Mouse (Mus musculus) CH12.LX (cell line): ENCODE measurements around the gene Ggct. TPM values are rescaled to one million over a fixed set of nuclear protein-coding genes. Genes with fewer than 3 reads are reported as not detected.

Experiments
- DNase-seq: peaks from one replicate; pipeline ENCODE4 v3.0.0-alpha.2; 2013; ENCODE audit errors: extremely low read depth
- H3K27ac ChIP-seq: 2 replicates; pipeline ENCODE4 v1.5.1; 2012; ENCODE audit warnings: low read depth, mild to moderate bottlenecking, control low read depth, moderate library complexity; ENCODE audit not compliant: insufficient read depth
- H3K27me3 ChIP-seq: replicated peaks from 2 replicates; pipeline ENCODE3; 2012; ENCODE audit warnings: inconsistent platforms
- H3K36me3 ChIP-seq, 2 experiments: replicated peaks in 1 of 2; 2 replicates each; pipeline versions ENCODE3 to v1.6.1; 2012; ENCODE audit warnings: inconsistent platforms in 1 of 2, low read length in 1 of 2, mild to moderate bottlenecking in 1 of 2, mixed read lengths in 1 of 2, moderate library complexity in 1 of 2; ENCODE audit not compliant: control insufficient read depth in 1 of 2, insufficient read depth in 1 of 2
- H3K4me1 ChIP-seq, 2 experiments: 2 replicates each; pipeline ENCODE4 v1.6.1; 2012; ENCODE audit warnings: inconsistent platforms in 1 of 2, moderate library complexity in 1 of 2; ENCODE audit not compliant: insufficient read depth in 2 of 2, control insufficient read depth in 1 of 2
- H3K4me2 ChIP-seq: 2 replicates; pipeline ENCODE4 v1.6.1; 2012; ENCODE audit warnings: low read depth, mild to moderate bottlenecking, control low read depth; ENCODE audit not compliant: poor library complexity, insufficient read depth, severe bottlenecking
- H3K4me3 ChIP-seq, 3 experiments: fragments of 150-350 bp in 1 of 3; sonication (generic) in 1 of 3; replicated peaks in 1 of 3; 2 replicates each; pipeline versions ENCODE3 to v1.5.1; 2011 to 2012; ENCODE audit warnings: low read depth in 2 of 3, low read length in 2 of 3, mild to moderate bottlenecking in 2 of 3, moderate library complexity in 2 of 3, control low read depth in 1 of 3, improper control_type of control experiment in 1 of 3, inconsistent platforms in 1 of 3, mixed read lengths in 1 of 3; ENCODE audit not compliant: poor library complexity in 1 of 3
- H3K79me2 ChIP-seq: replicated peaks from 2 replicates; pipeline ENCODE4 v1.6.1; 2012; ENCODE audit warnings: mild to moderate bottlenecking, moderate library complexity; ENCODE audit not compliant: control insufficient read depth, poor library complexity, insufficient read depth, severe bottlenecking; ENCODE audit errors: extremely low read depth
- H3K9ac ChIP-seq: 2 replicates; pipeline ENCODE4 v1.6.1; 2012; ENCODE audit warnings: low read depth, mild to moderate bottlenecking, control low read depth, moderate library complexity; ENCODE audit not compliant: insufficient read depth
- H3K9me3 ChIP-seq: replicated peaks from 2 replicates; pipeline ENCODE3; 2012; ENCODE audit warnings: low read length, inconsistent platforms, mixed read lengths
- BHLHE40 ChIP-seq: IDR thresholded peaks from 2 replicates; pipeline ENCODE4 v1.6.1; 2011; ENCODE audit warnings: mild to moderate bottlenecking, low read depth, low read length, improper control_type of control experiment
- CHD1 ChIP-seq: IDR thresholded peaks from 2 replicates; pipeline ENCODE4 v1.6.1; 2012; ENCODE audit warnings: low read depth, low read length, improper control_type of control experiment, inconsistent platforms
- CHD2 ChIP-seq: IDR thresholded peaks from 2 replicates; pipeline ENCODE4 v1.6.1; 2011; ENCODE audit warnings: low read length, improper control_type of control experiment
- CTCF ChIP-seq, 2 experiments: IDR thresholded peaks in 1 of 2; conservative IDR thresholded peaks in 1 of 2; 2 replicates each; pipeline ENCODE4 v1.5.1; 2011 to 2012; ENCODE audit warnings: low read depth in 2 of 2, low read length in 2 of 2, improper control_type of control experiment in 1 of 2, inconsistent platforms in 1 of 2, mild to moderate bottlenecking in 1 of 2, moderate library complexity in 1 of 2
- ELF1 ChIP-seq: IDR thresholded peaks from 2 replicates; pipeline ENCODE4 v1.6.1; 2014; ENCODE audit warnings: low read depth, mild to moderate bottlenecking, inconsistent platforms, low read length, improper control_type of control experiment
- EP300 ChIP-seq: IDR thresholded peaks from 2 replicates; pipeline ENCODE4 v1.6.1; 2011; ENCODE audit warnings: low read length, improper control_type of control experiment
- GABPA ChIP-seq: IDR thresholded peaks from 2 replicates; pipeline ENCODE4 v1.6.1; 2012; ENCODE audit warnings: low read depth, low read length, improper control_type of control experiment, inconsistent platforms; ENCODE audit not compliant: insufficient replicate concordance
- HCFC1 ChIP-seq: IDR thresholded peaks from 2 replicates; pipeline ENCODE4 v1.6.1; 2012; ENCODE audit warnings: low read depth, mild to moderate bottlenecking, inconsistent platforms, low read length, improper control_type of control experiment
- IRF4 ChIP-seq: IDR thresholded peaks from 2 replicates; pipeline ENCODE4 v1.6.1; 2014; ENCODE audit warnings: low read depth, mild to moderate bottlenecking, inconsistent platforms, low read length, improper control_type of control experiment
- JUND ChIP-seq: conservative IDR thresholded peaks from 2 replicates; pipeline ENCODE4 v1.6.1; 2011; ENCODE audit warnings: low read depth, low read length, improper control_type of control experiment
- KAT2A ChIP-seq: IDR thresholded peaks from 2 replicates; pipeline ENCODE4 v1.6.1; 2012; ENCODE audit warnings: low read length, improper control_type of control experiment, inconsistent platforms; ENCODE audit not compliant: insufficient replicate concordance
- MAZ ChIP-seq: IDR thresholded peaks from 2 replicates; pipeline ENCODE4 v1.6.1; 2012; ENCODE audit warnings: low read depth, mild to moderate bottlenecking, inconsistent platforms, low read length, improper control_type of control experiment, moderate library complexity
- MXI1 ChIP-seq: IDR thresholded peaks from 2 replicates; pipeline ENCODE4 v1.6.1; 2011; ENCODE audit warnings: mild to moderate bottlenecking, low read depth, low read length, improper control_type of control experiment
- PAX5 ChIP-seq: IDR thresholded peaks from 2 replicates; pipeline ENCODE4 v1.6.1; 2012; ENCODE audit warnings: low read length, inconsistent platforms, mixed read lengths
- POLR2A ChIP-seq: IDR thresholded peaks from 2 replicates; pipeline ENCODE4 v1.6.1; 2011; ENCODE audit warnings: low read depth, mild to moderate bottlenecking, improper control_type of control experiment, low read length
- SIN3A ChIP-seq: IDR thresholded peaks from 2 replicates; pipeline ENCODE4 v1.6.1; 2012; ENCODE audit warnings: low read length, improper control_type of control experiment, inconsistent platforms
- SMC3 ChIP-seq: IDR thresholded peaks from 2 replicates; pipeline ENCODE4 v1.6.1; 2011; ENCODE audit warnings: low read depth, low read length, improper control_type of control experiment
- TCF12 ChIP-seq: IDR thresholded peaks from 2 replicates; pipeline ENCODE4 v1.6.1; 2014; ENCODE audit warnings: low read depth, mild to moderate bottlenecking, inconsistent platforms, low read length, improper control_type of control experiment
- UBTF ChIP-seq: IDR thresholded peaks from 2 replicates; pipeline ENCODE4 v1.6.1; 2012; ENCODE audit warnings: low read depth, mild to moderate bottlenecking, inconsistent platforms, low read length, improper control_type of control experiment, moderate library complexity
- ZC3H11A ChIP-seq: IDR thresholded peaks from 2 replicates; pipeline ENCODE4 v1.6.1; 2012; ENCODE audit warnings: low read depth, mild to moderate bottlenecking, inconsistent platforms, low read length, improper control_type of control experiment
- ZMIZ1 ChIP-seq: IDR thresholded peaks from 2 replicates; pipeline ENCODE4 v1.6.1; 2012; ENCODE audit warnings: low read depth, mild to moderate bottlenecking, inconsistent platforms, low read length, improper control_type of control experiment
- dilution Hi-C: fragments of 300-500 bp; cut with MboI; formaldehyde crosslinking; loops from 2 replicates; pipeline ENCODE4 v1.14.3; 2020; ENCODE audit warnings: low sequenced_read_pairs; ENCODE audit not compliant: extremely low pct_unique_long_range_greater_than_20kb, extremely low pct_ligation_motif_present
- in situ Hi-C: fragments of 300-500 bp; cut with MboI; formaldehyde crosslinking; loops from 3 replicates; pipeline ENCODE4 v1.14.3; 2019; ENCODE audit warnings: low sequenced_read_pairs, low pct_ligation_motif_present, low pct_unique_long_range_greater_than_20kb, mixed read lengths
- polyA plus RNA-seq: library from polyadenylated mRNA; unstranded; fragments of >175 nt; gene quantifications from 2 replicates; pipeline ENCODE4 v1.2.1, GENCODE M21; 2012; ENCODE audit warnings: low read depth; ENCODE audit not compliant: insufficient read length
- total RNA-seq, 2 experiments: library from RNA; depleted of rRNA; stranded (reverse); fragments of 300-350 nt in 1 of 2; fragments of >200 nt in 1 of 2; gene quantifications; 2 replicates each; pipeline ENCODE4 v1.2.3; 2012 to 2014

The Ggct gene
- total and polyA plus RNA-seq, 3 experiments = 9.8 to 24.5 (median 12.7) TPM

DNA sequence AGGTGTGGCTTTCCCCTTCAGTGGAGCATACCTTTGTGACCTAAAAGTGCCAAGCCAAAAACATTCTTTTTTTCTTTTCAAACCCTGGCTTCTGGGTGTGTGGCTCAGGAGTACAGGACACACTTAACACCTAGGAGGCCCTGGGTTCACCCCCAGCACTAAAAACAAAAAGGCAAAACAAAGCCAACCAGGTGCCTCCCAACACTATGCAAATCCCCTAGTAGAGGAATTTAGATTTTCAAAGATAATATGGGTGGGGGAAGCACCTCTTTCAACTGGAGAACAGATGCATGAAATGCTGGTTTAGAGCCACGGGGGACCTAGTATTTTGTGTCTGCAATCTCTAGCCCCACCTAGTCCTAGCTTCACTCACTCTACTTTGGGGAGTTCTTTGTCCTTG, 28.0 kb downstream of the Ggct start:
- Histone ChIP-seq H3K4me1 (peaks cover 3 to 30% of the 10 kb centered on the region in 2 experiments), H3K79me2 (no peaks in the 10 kb centered on the region), H3K27me3 (no peaks in the 10 kb centered on the region), H3K9ac (no peak overlapping the region), H3K4me3 (no peak overlapping the region), H3K4me2 (no peak overlapping the region), H3K27ac (no peak overlapping the region), H3K36me3 (no peaks in the 10 kb centered on the region), H3K9me3 (no peaks in the 10 kb centered on the region)
- in situ Hi-C loops (no loop called here), dilution Hi-C loops (no loop called here)
- peak; percentile 79 for DNase-seq
- TF ChIP-seq TCF12 (peak; percentile 26; the same call in 1 of the 2 replicates), SMC3 (0 out of 2 replicates have a peak, but pooled peaks have one; percentile 8), BHLHE40 (no peak), CHD1 (no peak), EP300 (0 out of 2 replicates have a peak, but pooled peaks have one; percentile 45), ZC3H11A (no peak), CTCF (conservative IDR thresholded peaks at IDR 0.05 in 1 of 2, IDR thresholded peaks at IDR 0.05 in 1 of 2; ENCODE audit: low read depth in 2 of 2, low read length in 2 of 2) (peak in 1 of 2 experiments; percentile 5; a peak in 1 of 4 replicates)

DNA sequence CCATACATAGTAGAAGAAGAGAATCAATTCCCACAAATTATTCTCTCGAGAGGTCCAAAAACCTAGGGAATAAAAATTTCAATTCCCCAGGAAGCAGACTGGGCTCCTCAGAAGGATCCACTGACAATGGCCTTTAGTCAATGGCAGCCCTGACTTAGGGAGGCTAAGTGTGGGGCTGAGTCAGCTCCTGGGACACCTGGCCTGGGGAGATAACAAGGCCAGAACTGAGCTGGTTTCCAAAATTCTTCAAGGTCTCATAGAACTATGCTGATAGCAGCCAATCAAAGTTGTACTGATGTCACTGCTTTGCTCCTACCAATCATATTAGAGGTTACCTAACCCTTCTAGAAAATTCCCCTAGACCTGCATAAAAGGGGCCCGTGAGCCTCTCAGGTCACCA, 29.2 kb downstream of the Ggct start:
- in situ Hi-C loops = no loop called here
- DNase-seq = no peak
- dilution Hi-C loops = no loop called here
- Histone ChIP-seq H3K4me1 (peaks cover 3 to 30% of the 10 kb centered on the region in 2 experiments), H3K4me2 (no peak overlapping the region), H3K9ac (no peak overlapping the region), H3K4me3 (no peak overlapping the region), H3K36me3 (no peaks in the 10 kb centered on the region), H3K9me3 (no peaks in the 10 kb centered on the region), H3K27me3 (no peaks in the 10 kb centered on the region), H3K27ac (no peak overlapping the region), H3K79me2 (no peaks in the 10 kb centered on the region)
- TF ChIP-seq SIN3A (no peak), POLR2A (no peak), GABPA (no peak), IRF4 (no peak), ELF1 (no peak), PAX5 (no peak), ZMIZ1 (no peak), SMC3 (no peak)

DNA sequence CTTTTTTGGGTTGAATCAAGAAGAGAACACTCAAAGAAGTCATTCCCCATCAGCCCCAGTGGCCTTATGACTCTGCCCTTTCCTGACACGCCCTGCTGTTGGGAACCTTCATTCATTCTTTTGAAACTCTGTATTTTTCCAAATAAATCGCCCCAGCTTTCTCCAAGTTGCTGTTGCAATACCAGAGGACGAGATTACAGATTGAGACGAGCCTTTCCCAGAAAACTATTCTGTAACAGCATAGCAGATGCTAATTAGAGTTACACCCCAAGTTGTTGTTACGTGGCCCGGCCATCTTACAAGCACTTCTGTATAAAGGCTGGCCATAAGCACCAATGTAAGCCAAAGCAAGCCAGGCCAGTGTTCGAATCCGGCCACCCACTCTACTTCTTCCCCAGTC, 35.1 kb downstream of the Ggct start:
- Histone ChIP-seq H3K4me2 (no peak overlapping the region), H3K9me3 (peaks cover under 1% of the 10 kb centered on the region), H3K36me3 (no peaks in the 10 kb centered on the region), H3K27ac (no peak overlapping the region), H3K9ac (no peak overlapping the region), H3K4me3 (no peak overlapping the region), H3K4me1 (peaks cover 0 to 23% of the 10 kb centered on the region in 2 experiments; a peak in 2 of 4 replicates)
- in situ Hi-C loops = no loop called here
- dilution Hi-C loops = no loop called here
- TF ChIP-seq UBTF (no peak), KAT2A (no peak), SIN3A (no peak), MXI1 (no peak), TCF12 (no peak), JUND (no peak), MAZ (no peak), POLR2A (no peak), CHD2 (no peak), HCFC1 (no peak)
- TF ChIP-seq, all 38 proteins: peak for 0
- no peaks in the 10 kb centered on the region for H3K79me2 ChIP-seq
- DNase-seq = no peak
- no peaks in the 10 kb centered on the region for H3K27me3 ChIP-seq
